Mouse (Mus musculus) CD8-positive naive resting alpha-beta T cell, adult 57 days (primary cell): ENCODE results near the gene 3830403N18Rik. TPM values are rescaled to one million over a fixed set of nuclear protein-coding genes. Genes with fewer than 3 reads are reported as not detected.

Source experiments
- total RNA-seq: library from RNA; stranded (reverse); gene quantifications from one replicate; pipeline ENCODE4 v1.2.4, GENCODE M21; 2023

The 3830403N18Rik gene
- not detected for total RNA-seq

DNA sequence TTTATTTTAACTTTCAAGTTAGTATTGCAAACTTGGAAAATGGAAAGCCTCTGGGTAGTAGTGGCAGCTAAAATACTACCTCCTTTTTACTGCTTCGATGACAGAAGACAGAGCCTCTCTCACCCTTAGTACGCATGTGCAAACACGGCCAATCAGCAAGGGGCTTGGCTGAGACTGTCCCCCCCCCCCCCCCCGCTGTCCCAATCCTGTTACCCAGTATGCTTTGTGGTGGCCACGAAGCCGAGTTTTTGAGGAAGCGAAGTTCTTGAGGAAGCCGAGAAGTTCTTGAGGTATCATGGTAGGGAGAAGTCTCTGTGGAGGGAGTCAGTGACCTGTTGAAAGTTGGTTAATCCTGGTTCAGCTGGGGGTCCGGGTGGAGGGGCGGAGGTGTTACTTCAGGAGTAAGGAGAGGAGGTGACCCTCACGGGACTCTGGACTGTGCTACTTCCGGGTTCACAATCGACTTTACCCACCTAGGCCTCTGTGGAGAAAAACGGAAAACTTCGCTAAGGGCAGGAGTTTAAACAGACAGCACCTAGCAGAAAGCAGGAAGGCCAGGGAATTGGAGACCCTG lies at the start of gene 3830403N18Rik:
3830403N18Rik (plus strand) TSS at position 237 of the 574 bp plus-strand sequence.

Other genes starting within 250 kb of the 3830403N18Rik start
- not detected for gene Gm773, start 76.3 kb downstream of the 3830403N18Rik start, total RNA-seq
- 0.52 TPM for gene Zfp449, start 209.8 kb downstream of the 3830403N18Rik start, total RNA-seq
- not detected for gene Smim10l2a, start 238.0 kb downstream of the 3830403N18Rik start, total RNA-seq